Mouse (Mus musculus) forebrain, embryonic 14.5 days (tissue): ENCODE results near the gene Pgm5. TPM values are rescaled to one million over a fixed set of nuclear protein-coding genes. Genes with fewer than 3 reads are reported as not detected.
"Not testable (repeated sequence)": the region's sequence is repeated elsewhere in the genome, so short reads cannot be mapped to it uniquely, and the experiment has no call there.

Source experiments
- ATAC-seq: fragments of 200-750 bp; cut with Nextera tagmentation; 2 replicates; pipeline ENCODE4 v1.8.0; 2017; ENCODE audit warnings: mild to moderate bottlenecking, moderate library complexity
- DNase-seq: peaks from one replicate; pipeline ENCODE4 v3.0.0-alpha.2; 2015; ENCODE audit warnings: low spot score
- H3K27ac ChIP-seq: fragments of 300-500 bp; sonication (generic); 2 replicates; pipeline ENCODE4 v1.5.1; 2014; ENCODE audit warnings: low read depth, mild to moderate bottlenecking, control low read depth, low read length, moderate library complexity
- H3K27me3 ChIP-seq: fragments of 300-500 bp; sonication (generic); replicated peaks from 2 replicates; pipeline ENCODE4 v1.6.1; 2014; ENCODE audit warnings: low read length, control low read depth, mixed read lengths; ENCODE audit not compliant: control insufficient read depth, insufficient read depth
- H3K36me3 ChIP-seq: fragments of 300-500 bp; sonication (generic); 2 replicates; pipeline ENCODE4 v1.6.1; 2014; ENCODE audit warnings: low read length, control low read depth; ENCODE audit not compliant: control insufficient read depth, insufficient read depth
- H3K4me1 ChIP-seq: fragments of 300-500 bp; sonication (generic); 2 replicates; pipeline ENCODE4 v1.6.1; 2014; ENCODE audit warnings: antibody characterized with exemption, low read length, control low read depth; ENCODE audit not compliant: control insufficient read depth, insufficient read depth
- H3K4me2 ChIP-seq: fragments of 300-500 bp; sonication (generic); 2 replicates; pipeline ENCODE4 v1.6.1; 2014; ENCODE audit warnings: mild to moderate bottlenecking, control low read depth, low read length
- H3K4me3 ChIP-seq: fragments of 300-500 bp; sonication (generic); 2 replicates; pipeline ENCODE4 v1.5.1; 2014; ENCODE audit warnings: low read depth, low read length, control low read depth
- H3K9ac ChIP-seq: fragments of 300-500 bp; sonication (generic); 2 replicates; pipeline ENCODE4 v1.6.1; 2014; ENCODE audit warnings: mild to moderate bottlenecking, low read length, control low read depth, moderate library complexity
- H3K9me3 ChIP-seq: fragments of 300-500 bp; sonication (generic); replicated peaks from 2 replicates; pipeline ENCODE4 v1.6.1; 2016; ENCODE audit warnings: low read length, control low read depth, mixed read lengths; ENCODE audit not compliant: control insufficient read depth
- WGBS: fragments of 180-500 bp; shearing (Covaris S2); extraction: QIAGEN DNeasy Blood & Tissue Kit; methylation state at CpG from one replicate; pipeline ENCODE4 v1.1.7; 2014; 5-methylcytosine and 5-hydroxymethylcytosine counted together
- polyA plus RNA-seq: library from polyadenylated mRNA; unstranded; fragments of >200 nt; fragmentation: Nextera tagmentation; extraction: Ambion mirVana; gene quantifications from 2 replicates; pipeline ENCODE4 v1.2.1, GENCODE M21; 2014

The Pgm5 gene
- polyA plus RNA-seq, 1 experiment from 2014 or later: 0.25 TPM

GRCm38 (mm10) chr19:24708032-24708431 is 153.6 kb downstream of the Pgm5 start:
- Histone ChIP-seq H3K9ac (no peak overlapping the region), H3K27ac (no peak overlapping the region), H3K27me3 (no peaks in the 10 kb centered on the region), H3K4me2 (no peak overlapping the region), H3K36me3 (no peaks in the 10 kb centered on the region), H3K4me3 (no peak overlapping the region), H3K9me3 (no peaks in the 10 kb centered on the region), H3K4me1 (no peaks in the 10 kb centered on the region)
- WGBS: 91% methylated on average over 7 of the region's 7 CpGs
- DNase-seq (no peak), ATAC-seq (no peak)

GRCm38 (mm10) chr19:24707071-24707906 is 154.4 kb downstream of the Pgm5 start:
- ATAC-seq (no peak), DNase-seq (no peak)
- H3K27ac ChIP-seq: no peak overlapping the region
- no peaks in the 10 kb centered on the region for H3K36me3 ChIP-seq
- H3K27me3 ChIP-seq: no peaks in the 10 kb centered on the region
- H3K4me2 ChIP-seq: no peak overlapping the region
- H3K4me1 ChIP-seq: no peaks in the 10 kb centered on the region
- H3K4me3 ChIP-seq: no peak overlapping the region
- WGBS: 81% methylated on average over 7 of the region's 7 CpGs
- H3K9me3 ChIP-seq: no peaks in the 10 kb centered on the region
- H3K9ac ChIP-seq: no peak overlapping the region

- H3K27ac ChIP-seq: no peak overlapping the region
- H3K9ac ChIP-seq: no peak overlapping the region
- H3K4me1 ChIP-seq: no peaks in the 10 kb centered on the region
- H3K9me3 ChIP-seq: no peaks in the 10 kb centered on the region
- H3K27me3 ChIP-seq: no peaks in the 10 kb centered on the region
- H3K4me2 ChIP-seq: no peak overlapping the region
- ATAC-seq (no peak), DNase-seq (peak; percentile 79)
- WGBS: 68% methylated on average over 1 of the region's 1 CpGs
- H3K36me3 ChIP-seq: no peaks in the 10 kb centered on the region
- H3K4me3 ChIP-seq: no peak overlapping the region
Measured at GRCm38 (mm10) chr19:24705395-24705794, 156.3 kb downstream of the Pgm5 start.

- 89% methylated on average over 2 of the region's 2 CpGs for WGBS
- Histone ChIP-seq H3K4me2 (no peak overlapping the region), H3K9ac (no peak overlapping the region), H3K4me1 (no peaks in the 10 kb centered on the region), H3K4me3 (no peak overlapping the region), H3K27me3 (no peaks in the 10 kb centered on the region), H3K9me3 (no peaks in the 10 kb centered on the region), H3K27ac (no peak overlapping the region), H3K36me3 (no peaks in the 10 kb centered on the region)
- ATAC-seq (no peak), DNase-seq (no peak)
Measured at GRCm38 (mm10) chr19:24704326-24704725, 157.3 kb downstream of the Pgm5 start.

- Histone ChIP-seq H3K27me3 (no peaks in the 10 kb centered on the region), H3K4me1 (no peaks in the 10 kb centered on the region), H3K36me3 (no peaks in the 10 kb centered on the region), H3K4me3 (no peak overlapping the region), H3K9me3 (no peaks in the 10 kb centered on the region), H3K27ac (no peak overlapping the region), H3K4me2 (no peak overlapping the region), H3K9ac (no peak overlapping the region)
- DNase-seq: no peak
- WGBS: 84% methylated on average over 8 of the region's 8 CpGs
- ATAC-seq: no peak
Measured at GRCm38 (mm10) chr19:24703680-24704079, 158.0 kb downstream of the Pgm5 start.

- H3K4me2 ChIP-seq, H3K36me3 ChIP-seq, H3K9ac ChIP-seq, ATAC-seq, H3K4me1 ChIP-seq, H3K27me3 ChIP-seq, H3K4me3 ChIP-seq, H3K9me3 ChIP-seq, H3K27ac ChIP-seq, DNase-seq: not testable (repeated sequence)
- WGBS: 57% methylated on average over 1 of the region's 1 CpGs
Measured at GRCm38 (mm10) chr19:24703168-24703567, 158.5 kb downstream of the Pgm5 start.

GRCm38 (mm10) chr19:24701716-24702115 is 159.9 kb downstream of the Pgm5 start:
- H3K4me1 ChIP-seq: no peaks in the 10 kb centered on the region
- no peak overlapping the region for H3K4me3 ChIP-seq
- no peaks in the 10 kb centered on the region for H3K36me3 ChIP-seq
- 76% methylated on average over 8 of the region's 8 CpGs for WGBS
- H3K27ac ChIP-seq: no peak overlapping the region
- H3K27me3 ChIP-seq: no peaks in the 10 kb centered on the region
- DNase-seq (no peak), ATAC-seq (no peak)
- H3K4me2 ChIP-seq: no peak overlapping the region
- no peak overlapping the region for H3K9ac ChIP-seq
- no peaks in the 10 kb centered on the region for H3K9me3 ChIP-seq

GRCm38 (mm10) chr19:24700664-24701063 is 161.0 kb downstream of the Pgm5 start:
- Histone ChIP-seq H3K4me1 (no peaks in the 10 kb centered on the region), H3K36me3 (no peaks in the 10 kb centered on the region), H3K9me3 (no peaks in the 10 kb centered on the region), H3K27me3 (no peaks in the 10 kb centered on the region), H3K4me2 (no peak overlapping the region), H3K4me3 (no peak overlapping the region), H3K9ac (no peak overlapping the region), H3K27ac (no peak overlapping the region)
- no peak for DNase-seq
- 93% methylated on average over 5 of the region's 5 CpGs for WGBS
- ATAC-seq: no peak

GRCm38 (mm10) chr19:24699910-24700309 is 161.7 kb downstream of the Pgm5 start:
- H3K9me3 ChIP-seq: no peaks in the 10 kb centered on the region
- H3K4me2 ChIP-seq: no peak overlapping the region
- no peak overlapping the region for H3K27ac ChIP-seq
- no peaks in the 10 kb centered on the region for H3K36me3 ChIP-seq
- no peaks in the 10 kb centered on the region for H3K4me1 ChIP-seq
- H3K4me3 ChIP-seq: no peak overlapping the region
- DNase-seq (peak; percentile 24), ATAC-seq (no peak)
- no peaks in the 10 kb centered on the region for H3K27me3 ChIP-seq
- H3K9ac ChIP-seq: no peak overlapping the region
